Mouse (Mus musculus): ENCODE results near the gene Sec16b. TPM values are rescaled to one million over a fixed set of nuclear protein-coding genes. Genes with fewer than 3 reads are reported as not detected.

Sec16b gene
- polyA plus RNA-seq, 1 experiment from 2014 or later: 17.5 TPM

Other genes starting within 250 kb of the Sec16b start
- gene Rasal2, start 94.1 kb upstream of the Sec16b start, polyA plus RNA-seq (2015; fragmentation: Nextera tagmentation; extraction: Ambion mirVana): 4.0 TPM in 2 replicates
- 12.7 and 13.1 TPM in 2 replicates for gene Cryzl2, start 48.2 kb upstream of the Sec16b start, polyA plus RNA-seq (2015; fragmentation: Nextera tagmentation; extraction: Ambion mirVana)

Data from intestine, embryonic 16.5 days (tissue).